Mouse (Mus musculus) macrophage (primary cell): ENCODE measurements around the gene Iqch. TPM values are rescaled to one million over a fixed set of nuclear protein-coding genes. Genes with fewer than 3 reads are reported as not detected.

Experiments
- H3K27ac ChIP-seq: fragments of 350-480 bp; formaldehyde crosslinking; 2 replicates; pipeline ENCODE4 v1.9.0; 2021
- H3K36me3 ChIP-seq: fragments of 350-480 bp; formaldehyde crosslinking; 2 replicates; pipeline ENCODE4 v1.9.0; 2021; ENCODE audit errors: inconsistent target
- H3K4me3 ChIP-seq: fragments of 350-480 bp; formaldehyde crosslinking; 2 replicates; pipeline ENCODE4 v1.9.0; 2021; ENCODE audit errors: inconsistent target
- H3K79me2 ChIP-seq: fragments of 350-480 bp; formaldehyde crosslinking; 2 replicates; pipeline ENCODE4 v1.9.0; 2021; ENCODE audit errors: inconsistent target
- WGBS: methylation state at CpG from one replicate; pipeline ENCODE4 v1.1.7; 2026; ENCODE audit warnings: inconsistent platforms; ENCODE audit not compliant: missing documents; 5-methylcytosine and 5-hydroxymethylcytosine counted together
- polyA plus RNA-seq: library from polyadenylated mRNA; stranded (reverse); fragments of 250-400 nt; gene quantifications from 3 replicates; pipeline ENCODE4 v1.2.4, GENCODE M21; 2018; ENCODE audit warnings: inconsistent platforms

Gene Iqch
- polyA plus RNA-seq, 1 experiment from 2014 or later = not detected

DNA sequence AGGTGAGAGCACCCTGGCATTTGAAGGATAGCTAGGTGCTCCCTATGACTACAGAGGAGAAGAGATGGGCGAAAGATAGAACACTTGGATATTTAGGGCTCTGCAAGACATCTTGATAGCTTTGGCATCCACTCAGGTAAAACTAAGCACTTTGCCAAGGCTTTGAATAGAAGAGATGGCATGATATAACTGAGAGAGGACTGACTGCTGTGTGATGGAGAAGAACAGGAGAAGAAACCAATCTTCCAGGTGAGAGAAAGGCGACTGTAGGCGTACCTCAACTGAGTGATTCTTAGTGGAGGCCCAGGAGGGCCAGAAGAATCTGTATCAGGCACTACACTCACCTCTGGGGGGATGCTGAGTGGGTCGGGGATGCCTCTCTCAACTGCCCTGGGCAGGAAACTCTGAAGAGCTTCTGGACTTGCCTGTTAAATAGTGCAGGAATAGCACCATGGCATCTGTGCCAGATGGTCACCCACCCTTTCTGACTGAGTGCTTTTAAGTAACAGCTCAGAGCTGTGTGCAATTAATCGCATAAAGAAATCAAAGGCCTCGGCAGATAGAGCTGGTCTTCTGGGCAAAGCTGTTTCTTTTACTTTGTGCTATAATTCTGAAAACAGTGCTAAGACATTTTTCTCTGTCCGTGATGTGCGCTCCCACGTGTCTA is 22.9 kb upstream of the Iqch start:
- Histone ChIP-seq H3K27ac (no peak overlapping the region), H3K79me2 (peaks cover 33% of the 10 kb centered on the region; the same call in 1 of the 2 replicates), H3K36me3 (peaks cover 97% of the 10 kb centered on the region), H3K4me3 (no peak overlapping the region)
- 96% methylated on average over 9 of the region's 9 CpGs for WGBS

DNA sequence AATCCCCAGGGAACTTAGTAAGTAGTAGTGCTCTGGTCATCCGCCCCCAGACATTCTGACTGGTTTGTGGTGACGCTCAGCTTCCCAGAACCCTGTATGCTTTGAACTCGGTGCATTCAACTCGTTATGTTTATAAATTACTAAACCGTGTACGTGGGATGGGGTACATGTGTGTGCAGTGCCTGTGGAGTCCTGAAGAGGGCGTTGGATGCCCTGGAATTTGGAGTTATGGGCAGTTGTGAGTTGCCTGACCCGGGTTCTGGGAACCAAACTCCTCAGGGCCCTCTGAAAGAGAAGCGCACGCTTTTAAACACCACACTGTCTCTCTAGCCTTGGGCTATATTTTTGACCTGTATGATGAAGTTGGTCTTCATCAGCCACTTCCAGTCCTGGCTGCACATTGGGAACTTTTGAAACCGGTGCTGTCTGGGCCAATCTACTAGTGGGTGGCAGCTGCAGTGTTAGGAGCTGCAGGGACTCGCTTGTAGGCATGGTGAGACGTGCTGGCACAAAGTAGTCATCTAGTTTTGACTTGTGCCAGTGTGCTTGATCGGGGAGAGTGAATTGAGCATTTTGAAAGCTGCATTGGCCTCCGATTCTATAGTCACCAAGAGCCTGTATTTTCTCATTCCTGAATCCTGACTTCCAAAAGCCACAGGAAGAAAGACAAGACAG is 21.7 kb upstream of the Iqch start:
- Histone ChIP-seq H3K79me2 (peaks cover 41% of the 10 kb centered on the region; the same call in 1 of the 2 replicates), H3K36me3 (peaks cover 96% of the 10 kb centered on the region), H3K4me3 (no peak overlapping the region), H3K27ac (no peak overlapping the region)
- WGBS = 93% methylated on average over 15 of the region's 15 CpGs

DNA sequence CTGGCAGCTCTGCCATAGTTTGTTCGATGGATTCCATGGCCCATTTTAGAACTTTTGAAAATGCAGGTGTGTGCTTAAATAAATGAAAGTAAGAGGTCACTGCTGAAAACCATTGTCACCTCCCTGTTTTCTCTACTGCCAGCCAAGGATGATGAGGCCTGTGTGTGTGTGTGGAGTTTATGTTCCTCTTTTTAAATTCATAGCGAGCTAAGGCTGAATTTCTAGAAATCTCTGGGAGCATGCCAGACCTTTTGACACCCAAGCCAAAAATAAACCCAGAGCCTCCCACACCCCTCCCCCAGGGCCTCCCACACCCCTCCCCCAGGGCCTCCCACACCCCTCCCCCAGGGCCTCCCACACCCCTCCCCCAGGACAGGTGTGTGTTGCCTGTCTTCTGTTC is 15.7 kb upstream of the Iqch start:
- Histone ChIP-seq H3K36me3 (peaks cover 61% of the 10 kb centered on the region), H3K79me2 (peaks cover 75% of the 10 kb centered on the region), H3K4me3 (no peak overlapping the region), H3K27ac (no peak overlapping the region)
- WGBS = 54% methylated on average over 2 of the region's 2 CpGs

GRCm38 (mm10) chr9:63614018-63614985 is 12.0 kb upstream of the Iqch start:
- peak overlapping the region; percentile 82 for H3K27ac ChIP-seq
- peaks cover 76% of the 10 kb centered on the region for H3K79me2 ChIP-seq
- 17% methylated on average over 11 of the region's 11 CpGs for WGBS
- peaks cover 25% of the 10 kb centered on the region for H3K36me3 ChIP-seq
- H3K4me3 ChIP-seq = peak overlapping the region; percentile 0; the same call in 1 of the 2 replicates

- Histone ChIP-seq H3K79me2 (peaks cover 83% of the 10 kb centered on the region), H3K4me3 (no peak overlapping the region; the same call in 1 of the 2 replicates), H3K36me3 (peaks cover 18% of the 10 kb centered on the region), H3K27ac (peak overlapping the region; percentile 82)
- 0% methylated on average over 1 of the region's 1 CpGs for whole genome bisulfite sequencing
These were observed 11.3 kb upstream of the Iqch start for GRCm38 (mm10) chr9:63613569-63613968.

DNA sequence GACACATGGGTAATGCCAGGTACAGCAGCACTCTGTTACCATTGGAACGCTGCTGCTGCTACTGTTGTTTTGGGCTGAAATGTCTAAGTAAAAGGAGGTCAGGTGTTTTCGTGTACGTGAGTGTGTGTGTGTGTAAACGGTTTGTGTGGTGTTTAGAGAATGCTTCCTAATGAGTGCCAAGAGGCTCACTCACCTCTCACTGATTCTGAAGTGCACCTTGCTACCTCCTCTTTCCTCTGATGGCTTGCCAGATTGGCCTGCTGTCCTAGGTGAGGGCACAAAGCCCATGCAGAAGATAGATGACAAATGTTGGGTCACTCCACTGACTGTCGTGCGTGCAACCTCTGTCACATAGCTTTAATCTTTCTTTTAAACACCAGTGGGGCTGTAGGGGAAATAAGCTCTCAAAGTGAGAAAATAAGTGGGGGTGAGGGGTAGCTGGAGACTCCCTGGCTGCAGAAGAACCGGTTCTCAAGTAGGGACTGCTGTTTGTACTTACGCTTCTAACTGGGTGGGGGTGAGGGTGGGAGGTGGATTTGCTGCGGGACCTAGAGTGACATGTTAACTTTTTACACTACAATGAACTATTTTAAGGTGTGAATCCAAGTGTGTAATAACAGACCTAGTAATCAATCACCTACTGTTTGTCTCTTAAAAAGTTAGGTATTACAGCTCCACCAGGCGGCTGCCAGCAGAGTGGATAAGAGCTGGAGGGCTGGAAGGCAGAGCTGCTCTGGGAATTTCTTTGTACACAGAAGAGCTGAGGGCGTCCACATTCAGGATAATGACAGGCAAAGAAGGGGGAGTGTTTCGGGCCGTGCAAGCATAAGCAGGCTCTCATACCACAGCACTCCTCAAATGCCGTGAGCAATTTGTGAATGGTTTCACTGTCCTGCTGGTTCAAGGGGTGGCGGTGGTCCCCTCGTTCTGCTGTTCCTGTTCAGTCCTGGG is 10.5 kb upstream of the Iqch start:
- 41% methylated on average over 16 of the region's 16 CpGs for WGBS
- peaks cover 13% of the 10 kb centered on the region for H3K36me3 ChIP-seq
- H3K79me2 ChIP-seq = peaks cover 91% of the 10 kb centered on the region
- peak overlapping the region; percentile 82 for H3K27ac ChIP-seq
- no peak overlapping the region; the same call in 1 of the 2 replicates for H3K4me3 ChIP-seq

GRCm38 (mm10) chr9:63611967-63612366 is 9.7 kb upstream of the Iqch start:
- Histone ChIP-seq H3K36me3 (peaks cover 5% of the 10 kb centered on the region), H3K27ac (peak overlapping the region; percentile 82)

GRCm38 (mm10) chr9:63610841-63611366 is 8.6 kb upstream of the Iqch start:
- Histone ChIP-seq H3K36me3 (no peaks in the 10 kb centered on the region), H3K4me3 (no peak overlapping the region), H3K27ac (peak overlapping the region; percentile 82), H3K79me2 (peaks cover 91% of the 10 kb centered on the region)
- WGBS = 3% methylated on average over 12 of the region's 13 CpGs

More at GRCm38 (mm10) chr9:63611967-63612366, 9.7 kb upstream of the Iqch start:
- WGBS = 0% methylated on average over 5 of the region's 5 CpGs
- Histone ChIP-seq H3K4me3 (no peak overlapping the region; the same call in 1 of the 2 replicates), H3K79me2 (peaks cover 91% of the 10 kb centered on the region)

DNA sequence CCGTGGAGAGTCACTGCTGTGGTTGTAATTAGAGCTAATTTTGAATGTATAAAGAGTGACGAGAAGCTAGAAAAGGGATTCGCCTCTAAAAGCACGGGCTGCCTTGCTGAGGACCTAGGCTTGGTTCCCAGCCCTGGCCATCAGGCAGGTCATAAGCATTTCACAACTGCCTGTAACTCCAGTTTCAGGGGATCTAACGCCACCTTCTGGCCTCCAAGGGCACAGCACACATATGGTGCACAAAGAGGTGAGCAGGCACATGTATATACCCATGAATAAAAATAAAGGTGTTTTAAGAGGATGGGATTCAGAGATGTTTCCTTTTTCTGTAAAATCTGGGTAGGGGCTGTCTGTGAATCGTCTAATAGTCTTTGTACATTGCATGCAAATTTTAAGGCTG is 7.9 kb upstream of the Iqch start:
- no peaks in the 10 kb centered on the region for H3K36me3 ChIP-seq
- 74% methylated on average over 6 of the region's 6 CpGs for WGBS
- peaks cover 91% of the 10 kb centered on the region for H3K79me2 ChIP-seq
- no peak overlapping the region for H3K4me3 ChIP-seq
- H3K27ac ChIP-seq = peak overlapping the region; percentile 82

GRCm38 (mm10) chr9:63609776-63610175 is 7.5 kb upstream of the Iqch start:
- 79% methylated on average over 2 of the region's 2 CpGs for WGBS
- peak overlapping the region; percentile 82; the same call in 1 of the 2 replicates for H3K27ac ChIP-seq
- no peak overlapping the region for H3K4me3 ChIP-seq
- H3K79me2 ChIP-seq = peaks cover 91% of the 10 kb centered on the region
- H3K36me3 ChIP-seq = no peaks in the 10 kb centered on the region

- peaks cover 91% of the 10 kb centered on the region for H3K79me2 ChIP-seq
- H3K36me3 ChIP-seq = no peaks in the 10 kb centered on the region
- H3K27ac ChIP-seq = no peak overlapping the region
- WGBS = 90% methylated on average over 8 of the region's 8 CpGs
- H3K4me3 ChIP-seq = no peak overlapping the region
These were observed 7.0 kb upstream of the Iqch start for GRCm38 (mm10) chr9:63609246-63609645.

- Histone ChIP-seq H3K4me3 (no peak overlapping the region), H3K27ac (no peak overlapping the region), H3K79me2 (peaks cover 100% of the 10 kb centered on the region), H3K36me3 (no peaks in the 10 kb centered on the region)
- 86% methylated on average over 6 of the region's 6 CpGs for WGBS
These were observed 5.7 kb upstream of the Iqch start for GRCm38 (mm10) chr9:63608006-63608405.

GRCm38 (mm10) chr9:63606594-63606993 is 4.3 kb upstream of the Iqch start:
- WGBS = 94% methylated on average over 2 of the region's 2 CpGs
- H3K36me3 ChIP-seq = no peaks in the 10 kb centered on the region
- H3K79me2 ChIP-seq = peaks cover 90% of the 10 kb centered on the region
- no peak overlapping the region for H3K4me3 ChIP-seq
- no peak overlapping the region for H3K27ac ChIP-seq
